Mouse (Mus musculus) cortical plate, adult 2 months (tissue): ENCODE results near the gene Fkbp6.

Experiments
- CTCF ChIP-seq: fragments of 200-500 bp; IDR thresholded peaks from 2 replicates; pipeline ENCODE4 v1.5.1; 2011; ENCODE audit warnings: mild to moderate bottlenecking, control low read depth, low read length; ENCODE audit not compliant: insufficient read depth; ENCODE audit errors: extremely low read depth
- POLR2A ChIP-seq: fragments of 200-500 bp; IDR thresholded peaks from 2 replicates; pipeline ENCODE4 v1.6.1; 2011; ENCODE audit warnings: mild to moderate bottlenecking, low read length, control low read depth; ENCODE audit not compliant: insufficient read depth; ENCODE audit errors: extremely low read depth

DNA sequence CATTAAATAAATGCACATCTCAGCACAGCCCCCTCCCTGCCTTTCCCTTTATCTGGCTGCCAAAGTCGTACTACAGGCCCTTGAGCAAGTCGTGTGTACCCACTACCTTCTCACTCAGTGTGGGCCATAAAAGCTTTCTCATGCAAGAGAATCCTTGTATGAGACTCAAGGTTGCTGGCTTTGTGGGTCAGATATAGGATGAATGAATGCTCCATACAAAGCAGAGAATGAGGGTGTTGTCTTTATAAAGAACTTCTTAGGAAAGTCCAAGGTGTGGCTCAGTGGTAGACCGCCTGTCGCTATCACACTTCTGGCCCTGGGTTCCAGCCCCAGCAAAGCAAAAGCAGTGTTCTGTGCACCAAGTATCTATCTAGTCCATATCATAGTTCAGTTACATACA is 103.3 kb downstream of the Fkbp6 start:
- TF ChIP-seq POLR2A (no peak), CTCF (no peak)
